In genomic region chrX:101394341-101394740, GRCm38 (mm10) we compare ENCODE assay signal across 27 mouse cellular contexts. TPM values are rescaled to one million over a fixed set of nuclear protein-coding genes. Genes with fewer than 3 reads are reported as not detected.
DNase-seq lines count a peak whose midpoint lies in the region; ATAC-seq lines count a peak whose summit lies in the region.
"Had no signal": no experiment of that assay in that cellular context is flagged by ENCODE, and none has a peak within 500 bp of the region (broad histone marks: within the 10 kb centered on the region; RNA-seq: fewer than 3 reads in every experiment).

No protein-coding gene starts in this region.

- 49% methylated on average over 2 of the region's 2 CpGs for WGBS in heart, embryonic 11.5 days (ENCODE audit: insufficient replicate concordance)

- no peak for ATAC-seq in heart, embryonic 11.5 days (replicated peaks; ENCODE audit: insufficient number of reproducible peaks, low FRiP score, low TSS enrichment)
- ATAC-seq: activated CD4-positive, CD25-positive, alpha-beta regulatory T cell, adult 4 months; CD4-positive, CD25-positive, alpha-beta regulatory T cell, adult 4 months; forebrain, embryonic 13.5 days; forebrain, embryonic 15.5 days; forebrain, postnatal 0 days; Patski had no signal

- no peaks in the 10 kb centered on the region for H3K36me3 ChIP-seq in heart, embryonic 11.5 days (ENCODE audit: control insufficient read depth, insufficient read depth, low read length)
- H3K36me3 ChIP-seq: embryonic facial prominence, embryonic 10.5 days; embryonic facial prominence, embryonic 12.5 days; forebrain, embryonic 15.5 days; G1E had no signal

- no peak overlapping the region for H3K4me2 ChIP-seq in heart, embryonic 11.5 days
- H3K4me2 ChIP-seq: embryonic facial prominence, embryonic 12.5 days; forebrain, embryonic 13.5 days; forebrain, embryonic 15.5 days had no signal

- no peak overlapping the region for H3K4me3 ChIP-seq in heart, embryonic 11.5 days (ENCODE audit: low read depth, low read length)
- H3K4me3 ChIP-seq: embryonic facial prominence, embryonic 10.5 days; embryonic facial prominence, embryonic 12.5 days; forebrain, embryonic 13.5 days; forebrain, embryonic 15.5 days had no signal

- peaks cover 19% of the 10 kb centered on the region for H3K27me3 ChIP-seq in heart, embryonic 11.5 days (ENCODE audit: control insufficient read depth, insufficient read depth, low read length)
- H3K27me3 ChIP-seq: CH12.LX; forebrain, embryonic 15.5 days had no signal

- H3K27ac ChIP-seq in heart, embryonic 11.5 days (ENCODE audit: low read depth, low read length), result no peak overlapping the region
- H3K27ac ChIP-seq: embryonic facial prominence, embryonic 10.5 days; embryonic facial prominence, embryonic 12.5 days; forebrain, embryonic 13.5 days; forebrain, embryonic 15.5 days had no signal

- DNase-seq in heart, adult 11 months, result peak; percentile 11
- DNase-seq in ES-CJ7 (ENCODE audit: low read depth, low spot score) (peak; percentile 51), R1 (ENCODE audit: low read depth, low spot score) (peak; percentile 82)
- DNase-seq in layer of hippocampus, adult 8-10 months (ENCODE audit: low spot score in 2 of 2), result no peak
- no peak for DNase-seq in urinary bladder, adult 2 months (ENCODE audit: low spot score)
- DNase-seq: adrenal gland, adult 8-10 months; adrenal gland, postnatal 14 days; adrenal gland, postnatal 36 days; B cell, adult 2 months; cerebellum, adult 11-12 months; cerebellum, adult 2 months; cerebellum, adult 9-10 months; cerebellum, postnatal 10 days; cerebellum, postnatal 25 days; forebrain, postnatal 0 days had no signal

- no peak overlapping the region for H3K9ac ChIP-seq in heart, embryonic 11.5 days (ENCODE audit: low read depth, low read length)
- H3K9ac ChIP-seq: embryonic facial prominence, embryonic 12.5 days; forebrain, embryonic 13.5 days; forebrain, embryonic 15.5 days; forebrain, postnatal 0 days had no signal

- H3K4me1 ChIP-seq in heart, embryonic 11.5 days (ENCODE audit: control insufficient read depth, insufficient read depth, low read length), result no peaks in the 10 kb centered on the region
- H3K4me1 ChIP-seq: embryonic facial prominence, embryonic 10.5 days; embryonic facial prominence, embryonic 12.5 days; forebrain, embryonic 13.5 days; forebrain, embryonic 15.5 days had no signal

- H3K9me3 ChIP-seq in heart, embryonic 11.5 days (replicated peaks; ENCODE audit: control insufficient read depth, low read length), result no peaks in the 10 kb centered on the region
- H3K9me3 ChIP-seq: embryonic facial prominence, embryonic 10.5 days; embryonic facial prominence, embryonic 12.5 days; forebrain, embryonic 13.5 days; forebrain, embryonic 15.5 days; G1E had no signal

RNA-seq across cellular contexts. Expression of gene Gjb1, which starts 18.2 kb away (rescaled TPM):
- 0.18 and 0.94 TPM in 2 replicates for polyA plus RNA-seq in heart, embryonic 11.5 days (2014; fragmentation: Nextera tagmentation; extraction: Ambion mirVana)
- total RNA-seq in layer of hippocampus, adult 8-10 months (2022), result 10 to 100 TPM; 15.2 to 18.5 (median 17.0) TPM
- 0.07 and 0.21 TPM in 2 replicates for polyA plus RNA-seq in urinary bladder, adult 2 months (2012; rRNA removed)
- total RNA-seq: adrenal gland, adult 18-20 months; CH12.LX; G1E had no signal
- polyA plus RNA-seq: activated CD4-positive, CD25-positive, alpha-beta regulatory T cell, adult 4 months; CD4-positive, CD25-positive, alpha-beta regulatory T cell, adult 4 months; embryonic facial prominence, embryonic 10.5 days; embryonic facial prominence, embryonic 12.5 days; forebrain, embryonic 11.5 days; G1E had no signal

RNA-seq across cellular contexts. Expression of gene Zmym3, which starts 26.3 kb away (rescaled TPM):
- polyA plus RNA-seq in heart, embryonic 11.5 days (2014; fragmentation: Nextera tagmentation; extraction: Ambion mirVana), result 22.1 and 22.4 TPM in 2 replicates
- 100 to 1,000 TPM; 169 to 203 (median 194) TPM for total RNA-seq in layer of hippocampus, adult 8-10 months (2022)
- polyA plus RNA-seq in urinary bladder, adult 2 months (2012; rRNA removed), result 47.2 and 52.0 TPM in 2 replicates

RNA-seq across cellular contexts. Expression of gene Nono, which starts 34.8 kb away (rescaled TPM):
- polyA plus RNA-seq in heart, embryonic 11.5 days (2014; fragmentation: Nextera tagmentation; extraction: Ambion mirVana), result 271 and 358 TPM in 2 replicates
- 100 to 1,000 TPM; 121 to 138 (median 128) TPM for total RNA-seq in layer of hippocampus, adult 8-10 months (2022)
- 145 and 168 TPM in 2 replicates for polyA plus RNA-seq in urinary bladder, adult 2 months (2012; rRNA removed)

RNA-seq across cellular contexts. Expression of gene Itgb1bp2, which starts 54.5 kb away (rescaled TPM):
- 77.6 and 82.9 TPM in 2 replicates for polyA plus RNA-seq in heart, embryonic 11.5 days (2014; fragmentation: Nextera tagmentation; extraction: Ambion mirVana)
- total RNA-seq in layer of hippocampus, adult 8-10 months (2022), result 1 to 10 TPM in 3 of 4 experiments, not detected in 1; 1.2 to 2.1 (median 1.4) TPM
- polyA plus RNA-seq in urinary bladder, adult 2 months (2012; rRNA removed), result 9.5 and 10.8 TPM in 2 replicates

Comparison
In these comparisons a context has a peak if more than half of its experiments do, and no peak if none do; other contexts are left out.
1. DNase-seq: peak in heart, adult 11 months (single experiment), ES-CJ7 (single experiment) and R1 (single experiment); none in layer of hippocampus, adult 8-10 months (0 of 2) and urinary bladder, adult 2 months (single experiment).